Mouse (Mus musculus) induced T-regulatory cell, adult 2 months (primary cell): ENCODE data around the gene Dnajc6.
A peak's percentile ranks its signal among the peaks of the same experiment; 100 is the strongest.

Experiments used
- DNase-seq: peaks from one replicate; pipeline ENCODE4 v3.0.0-alpha.2; 2012; ENCODE audit warnings: low read depth

The Dnajc6 gene

GRCm38 (mm10) chr4:101496534-101497237 lies at the start of gene Dnajc6:
Gene Dnajc6, plus strand, starts transcription at chr4:101496648.
- DNase-seq: peak; percentile 22

DNA sequence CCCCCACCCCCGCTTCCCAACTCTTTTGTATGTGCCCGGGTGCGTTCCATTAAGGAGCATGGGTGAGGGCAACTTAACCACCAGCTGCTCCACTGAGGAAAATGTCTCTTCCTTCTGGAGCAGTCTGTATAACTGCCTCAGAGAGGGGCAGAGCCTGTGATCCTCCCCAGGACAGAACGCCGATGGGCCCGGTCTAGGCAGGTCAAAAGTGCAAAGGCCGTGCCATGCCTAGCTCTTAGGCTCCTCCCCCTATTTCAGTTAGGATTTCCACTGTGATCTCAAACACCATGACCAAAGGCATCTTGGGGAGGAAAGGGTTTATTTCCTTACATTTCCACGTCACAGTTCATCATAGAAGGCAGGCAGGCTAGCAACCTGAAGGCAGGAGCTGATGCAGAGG lies 47.7 kb upstream of the Dnajc6 start:
- no peak for DNase-seq

GRCm38 (mm10) chr4:101449344-101449743 lies 47.1 kb upstream of the Dnajc6 start:
- DNase-seq: no peak

DNA sequence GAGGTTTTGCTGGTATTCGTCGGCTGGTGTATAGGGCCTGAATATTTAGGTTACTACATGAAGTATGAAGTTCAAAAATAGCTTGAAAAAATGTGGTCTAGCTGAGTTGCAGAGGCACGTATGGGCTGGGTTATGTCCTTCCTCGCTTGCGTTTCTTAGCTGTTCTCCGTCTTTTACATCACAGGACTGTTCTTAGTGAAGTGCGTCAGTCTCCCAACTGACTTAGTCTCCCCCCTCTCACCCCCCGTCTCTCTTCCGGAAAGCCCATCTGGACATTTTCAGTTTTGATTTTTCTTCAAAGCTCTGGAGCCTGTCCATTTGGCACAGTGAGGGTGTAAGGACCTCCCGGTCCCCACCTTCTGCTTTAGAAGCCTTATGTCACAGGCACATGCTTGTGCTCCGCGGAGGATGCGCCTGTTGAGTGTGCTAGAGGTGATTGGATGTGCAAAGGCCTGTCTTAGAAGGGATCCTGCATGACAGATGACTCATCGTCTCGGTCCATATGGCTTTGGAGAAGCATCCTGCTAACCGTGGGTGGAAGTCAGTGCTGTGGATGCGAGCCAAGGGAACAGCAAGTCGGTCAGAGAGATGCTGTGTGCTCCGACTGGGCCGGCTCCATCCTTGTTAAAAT lies 46.2 kb upstream of the Dnajc6 start:
- DNase-seq: no peak

DNA sequence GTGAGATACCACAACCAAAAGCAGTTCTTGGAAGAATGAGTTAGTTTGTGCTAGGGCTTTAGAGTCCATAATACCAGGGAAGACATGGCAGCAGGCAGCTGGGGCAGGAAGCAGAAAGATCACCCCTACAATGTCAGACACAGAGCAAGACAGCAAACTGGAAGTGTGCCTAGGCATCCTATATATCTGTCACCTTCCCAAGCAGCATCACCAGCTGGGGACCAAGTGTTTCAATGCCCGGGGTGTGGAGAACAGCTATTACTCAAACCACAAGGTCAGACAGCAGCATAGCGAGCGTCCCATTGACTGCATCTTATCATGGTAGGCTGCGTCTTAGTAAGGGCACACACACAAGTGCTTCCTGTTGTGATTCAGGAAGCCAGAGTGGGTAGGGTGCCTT lies 45.4 kb upstream of the Dnajc6 start:
- DNase-seq: no peak

GRCm38 (mm10) chr4:101452829-101453228 lies 43.6 kb upstream of the Dnajc6 start:
- no peak for DNase-seq

- DNase-seq: no peak
Measured at GRCm38 (mm10) chr4:101457176-101457575, 39.3 kb upstream of the Dnajc6 start.

- peak; percentile 65 for DNase-seq
Measured at GRCm38 (mm10) chr4:101458341-101458740, 38.1 kb upstream of the Dnajc6 start.

- no peak for DNase-seq
Measured at GRCm38 (mm10) chr4:101459358-101459757, 37.1 kb upstream of the Dnajc6 start.

DNA sequence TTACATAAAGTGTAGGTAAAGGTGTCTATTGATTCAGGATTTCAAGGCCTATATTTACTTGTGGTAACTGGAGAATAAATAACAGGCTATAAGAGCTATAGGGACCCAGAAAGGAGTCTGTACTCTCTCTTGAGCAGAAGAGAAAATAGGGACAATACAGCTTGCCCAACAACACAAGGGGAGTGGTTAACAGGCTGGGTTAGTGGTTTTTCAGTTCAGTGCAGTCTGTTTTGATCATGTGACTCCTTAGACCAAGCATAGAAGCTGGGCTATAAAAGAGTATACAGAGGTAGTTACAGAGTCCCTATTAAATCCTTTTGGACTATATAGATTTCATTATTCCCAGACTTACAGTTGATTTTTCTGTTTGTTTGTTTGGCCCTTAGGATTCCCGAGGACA lies 36.3 kb upstream of the Dnajc6 start:
- DNase-seq: no peak

DNA sequence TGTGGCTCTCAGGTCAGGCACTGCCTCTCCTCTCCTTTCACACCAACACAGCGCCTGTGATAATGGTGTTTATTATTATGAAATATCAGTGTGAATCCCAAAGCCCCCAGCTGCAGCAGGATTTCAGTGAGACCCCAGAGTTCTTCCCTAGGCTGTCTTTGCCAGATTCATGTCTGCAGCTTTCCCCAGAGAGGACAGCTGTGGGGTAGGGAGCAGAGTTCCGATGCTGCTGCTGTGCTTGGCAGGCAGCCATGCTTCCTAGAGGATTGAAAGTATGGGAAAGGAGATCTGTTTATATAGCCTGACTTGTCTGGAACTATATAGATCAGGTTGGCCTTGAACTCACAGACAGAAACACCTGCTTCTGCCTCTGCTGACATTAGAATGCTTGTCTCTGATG lies 34.4 kb upstream of the Dnajc6 start:
- no peak for DNase-seq

DNA sequence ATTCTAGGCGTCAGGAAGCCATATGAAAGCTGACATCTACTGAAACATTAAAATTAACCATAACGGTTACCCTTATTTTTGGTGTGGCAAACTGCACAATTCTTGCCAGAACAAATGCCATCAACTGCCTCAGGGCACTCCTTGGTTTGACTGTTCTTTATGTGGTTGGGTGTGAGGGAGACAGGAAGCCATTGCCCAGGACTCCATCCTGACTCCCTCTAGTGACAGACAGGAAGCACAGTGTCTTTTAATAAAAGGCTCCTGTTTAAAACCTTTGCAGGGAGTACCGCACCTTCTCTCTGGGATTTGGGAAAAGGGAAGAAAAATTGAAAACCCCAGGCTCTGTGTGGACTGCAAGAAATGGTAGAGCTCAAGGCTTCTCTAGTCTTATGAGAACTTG lies 30.2 kb upstream of the Dnajc6 start:
- no peak for DNase-seq

DNA sequence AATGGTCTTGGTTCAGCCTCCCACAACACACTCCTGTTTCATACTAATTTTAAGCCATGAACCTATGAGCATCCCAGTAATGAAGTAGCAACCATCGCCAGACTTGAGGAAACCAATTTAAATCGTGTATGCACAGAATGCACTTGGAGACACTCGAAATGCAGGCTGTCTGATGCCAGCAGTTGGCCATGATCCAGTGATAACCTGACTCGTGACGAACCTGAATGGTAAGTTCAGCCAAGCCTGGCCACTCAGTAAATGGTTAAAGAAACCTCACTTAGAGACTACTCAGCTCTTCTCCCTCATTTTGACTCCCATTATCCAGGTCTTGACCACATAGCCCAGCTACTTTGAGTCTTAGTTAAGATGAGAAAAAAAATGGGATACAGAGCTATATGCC lies 27.2 kb upstream of the Dnajc6 start:
- no peak for DNase-seq

DNA sequence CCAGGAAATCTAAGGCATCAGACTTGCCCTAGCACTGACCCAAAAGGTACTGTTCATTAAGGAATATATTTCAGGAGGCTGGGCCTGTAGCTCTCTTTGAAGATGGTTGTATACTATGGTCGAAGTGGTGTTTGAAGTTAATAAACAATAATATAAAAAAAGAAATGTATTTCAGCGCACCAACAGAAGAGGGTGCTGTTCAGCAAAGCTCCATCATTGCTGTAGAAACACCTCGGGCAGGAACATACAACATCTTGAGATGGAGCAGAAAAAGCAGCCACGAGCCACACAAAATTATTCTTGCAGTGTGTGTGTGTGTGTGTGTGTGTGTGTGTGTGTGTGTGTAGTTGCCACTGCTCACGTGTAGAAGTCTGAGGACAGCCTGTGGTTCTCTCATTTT lies 25.9 kb upstream of the Dnajc6 start:
- peak; percentile 38 for DNase-seq

GRCm38 (mm10) chr4:101472767-101473166 lies 23.7 kb upstream of the Dnajc6 start:
- DNase-seq: no peak

GRCm38 (mm10) chr4:101490320-101490917 lies 6.0 kb upstream of the Dnajc6 start:
- DNase-seq: no peak

- DNase-seq: no peak
Measured at GRCm38 (mm10) chr4:101491704-101492103, 4.7 kb upstream of the Dnajc6 start.

- DNase-seq: no peak
Measured at GRCm38 (mm10) chr4:101493611-101494197, 2.7 kb upstream of the Dnajc6 start.

DNA sequence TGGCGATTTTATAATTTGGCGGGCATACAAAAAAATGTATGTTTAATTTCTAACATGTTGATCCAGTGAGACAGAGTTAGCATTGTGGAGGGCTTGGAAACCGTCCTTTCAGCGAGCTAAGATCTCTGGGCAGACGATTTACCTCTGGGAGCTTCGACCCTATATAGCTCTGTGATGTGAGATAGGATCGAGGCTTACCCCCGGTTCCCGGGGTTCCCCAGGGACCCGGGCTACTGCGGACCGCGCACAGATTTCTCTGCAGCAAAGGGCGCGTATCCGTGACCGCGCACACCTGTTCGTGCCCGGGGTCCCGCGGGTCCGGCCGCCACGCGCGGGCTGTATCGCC lies 287 bp upstream of the Dnajc6 start:
- DNase-seq: no peak

DNA sequence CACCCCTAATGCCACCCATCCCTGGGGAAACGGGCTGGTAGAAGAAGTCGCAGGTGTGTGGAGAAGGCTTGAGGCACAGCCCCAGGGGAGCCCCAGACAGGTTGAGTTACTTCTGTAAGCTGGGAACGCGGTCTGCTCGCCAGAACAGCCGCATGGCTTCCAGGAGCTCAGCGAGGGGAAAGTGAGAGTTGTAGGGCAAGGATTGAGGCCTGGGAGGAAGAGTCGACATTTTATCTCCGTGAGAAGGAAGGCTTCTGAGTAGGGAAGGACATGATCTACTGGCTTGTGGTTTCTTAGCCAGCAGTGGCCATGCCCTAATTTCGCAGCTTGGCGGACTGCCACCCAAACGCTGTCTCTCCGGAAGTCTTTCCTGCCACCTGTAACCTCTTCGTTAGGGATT lies 888 bp downstream of the Dnajc6 start:
- no peak for DNase-seq

DNA sequence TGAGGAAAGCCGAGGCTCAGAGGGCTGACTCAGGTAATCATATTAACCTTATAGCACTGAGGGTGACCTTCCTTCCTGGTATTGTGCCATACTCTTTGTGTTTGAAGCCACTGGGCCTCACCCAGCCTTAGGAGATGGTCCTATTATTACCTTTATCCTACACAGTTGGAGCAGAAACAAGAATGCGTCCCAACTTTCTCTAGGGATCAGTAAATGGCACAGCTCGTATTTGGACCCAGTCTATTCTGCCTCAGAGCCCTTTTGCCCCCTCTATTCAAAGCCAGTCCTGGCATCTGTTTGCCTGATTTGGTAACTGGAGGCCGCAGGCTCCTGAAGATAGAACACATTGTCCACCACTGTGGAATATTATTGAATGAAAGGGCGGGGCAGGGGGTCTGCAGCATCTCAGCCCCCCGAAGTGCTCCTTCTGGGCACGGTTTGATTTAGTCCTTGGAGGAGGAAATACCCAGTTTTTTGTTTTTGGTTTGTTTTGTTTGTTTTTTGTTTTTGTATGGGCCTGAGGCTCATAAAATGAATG lies 8.1 kb downstream of the Dnajc6 start:
- no peak for DNase-seq

DNA sequence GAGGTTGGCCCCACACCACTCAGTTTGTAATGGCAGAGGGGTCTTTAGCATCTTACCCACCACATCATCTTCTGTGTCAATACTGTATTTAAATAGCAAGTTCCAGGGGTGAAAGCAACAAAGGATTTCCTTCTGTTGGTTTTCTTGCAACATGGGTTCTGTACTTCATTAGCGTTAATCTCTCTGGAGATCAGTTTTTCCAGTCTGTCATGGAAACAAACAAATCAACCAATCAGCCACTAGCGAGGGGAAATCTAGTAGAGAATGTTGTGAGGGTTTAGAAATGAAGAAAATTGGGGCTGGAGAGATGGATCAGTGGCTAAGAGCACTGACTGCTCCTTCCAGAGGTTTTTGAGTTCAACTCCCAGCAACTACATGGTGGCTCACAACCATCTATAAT lies 9.5 kb downstream of the Dnajc6 start:
- DNase-seq: no peak

DNA sequence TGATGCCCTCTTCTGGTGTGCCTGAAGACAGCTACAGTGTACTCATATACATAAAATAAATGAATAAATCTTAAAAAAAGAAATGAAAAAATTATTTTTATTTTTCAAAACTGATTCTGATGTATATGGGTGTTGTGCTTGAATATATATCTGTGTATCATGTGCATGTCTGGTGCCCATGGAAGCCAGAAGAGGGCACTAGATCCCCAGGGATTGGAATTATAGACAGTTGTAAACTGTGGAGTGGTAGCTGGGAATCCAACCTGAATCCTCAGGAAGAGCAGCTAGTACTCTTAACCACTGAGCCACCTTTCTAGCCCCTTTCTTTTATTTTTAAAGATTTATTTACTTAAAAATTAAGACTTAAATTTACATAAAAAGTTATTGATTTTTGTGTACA lies 9.9 kb downstream of the Dnajc6 start:
- no peak for DNase-seq
